Mouse (Mus musculus): ENCODE measurements at regions not wholly inside any gene's neighbourhood (a gene's known extent, or its start where the extent isn't known, plus 50 kb on each side); places are given as distances from the start of the nearest gene placed in this dataset.
A peak's percentile ranks its signal among the peaks of the same experiment; 100 is the strongest.

DNA sequence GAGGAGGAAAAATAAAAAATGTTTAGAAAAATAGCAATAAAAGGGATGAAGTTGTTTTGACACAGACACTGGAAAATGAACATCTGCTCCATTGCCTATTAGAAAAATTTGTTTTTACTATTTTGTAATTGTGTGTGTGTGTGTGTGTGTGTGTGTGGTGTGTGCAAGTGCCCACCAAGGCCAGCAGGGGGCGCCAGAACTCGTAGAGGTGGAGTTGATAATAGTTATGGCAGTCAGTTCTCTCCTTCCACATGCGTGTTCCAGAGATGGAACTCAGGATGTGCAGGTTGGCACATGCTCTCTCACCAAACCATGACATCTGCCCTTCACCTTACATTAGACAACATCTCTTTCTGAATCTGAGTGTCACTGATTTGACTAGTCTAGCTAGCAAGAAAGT is 123.9 kb upstream of the March11 start:
- Histone ChIP-seq H3K79me2 (ENCODE audit: control insufficient read depth, insufficient read depth, low read length, poor library complexity) (no peaks in the 10 kb centered on the region), H3K4me3 (ENCODE audit: control insufficient read depth in 1 of 2, insufficient read depth in 1 of 2, low read depth in 2 of 2, low read length in 2 of 2) (no peak overlapping the region), H3K36me3 (ENCODE audit: control insufficient read depth in 1 of 2, insufficient read depth in 2 of 2, low read length in 2 of 2) (no peaks in the 10 kb centered on the region), H3K9ac (ENCODE audit: control insufficient read depth, low read depth, low read length, poor library complexity, severe bottlenecking) (no peak overlapping the region), H3K27me3 (ENCODE audit: control insufficient read depth in 1 of 2, insufficient read depth in 2 of 2, low read length in 2 of 2) (no peaks in the 10 kb centered on the region), H3K9me3 (replicated peaks; ENCODE audit: insufficient read depth, low read length) (no peaks in the 10 kb centered on the region), H3K27ac (ENCODE audit: control insufficient read depth, low read depth, low read length) (no peak overlapping the region), H3K4me1 (ENCODE audit: control insufficient read depth in 1 of 2, insufficient read depth in 2 of 2, low read length in 2 of 2) (no peaks in the 10 kb centered on the region)
- DNase-seq (ENCODE audit: low read depth, low spot score), result peak; percentile 7
- TF ChIP-seq TAL1 (IDR thresholded peaks at IDR 0.05; ENCODE audit: low read length), result no peak
- no peak for TF ChIP-seq CHD2 (IDR thresholded peaks at IDR 0.05; ENCODE audit: low read length)
- peak; percentile 2; the same call in 1 of the 2 replicates for TF ChIP-seq RAD21 (IDR thresholded peaks at IDR 0.05; ENCODE audit: low read depth, low read length)
- TF ChIP-seq MAFK (IDR thresholded peaks at IDR 0.05; ENCODE audit: borderline replicate concordance, low read depth, low read length), result no peak
- no peak for TF ChIP-seq ZKSCAN1 (IDR thresholded peaks at IDR 0.05; ENCODE audit: low read depth, low read length)
- no peak for TF ChIP-seq ELF1 (IDR thresholded peaks at IDR 0.05; ENCODE audit: low read depth, low read length)
- no peak for TF ChIP-seq NELFE (IDR thresholded peaks at IDR 0.05; ENCODE audit: low read depth, low read length)
- TF ChIP-seq SMC3 (IDR thresholded peaks at IDR 0.05; ENCODE audit: low read depth, low read length), result peak; percentile 26; the same call in 1 of the 2 replicates
- no peak for TF ChIP-seq JUND (IDR thresholded peaks at IDR 0.05; ENCODE audit: low read depth, low read length)
- TF ChIP-seq CTCF (IDR thresholded peaks at IDR 0.05 in 2 of 3, conservative IDR thresholded peaks at IDR 0.05 in 1 of 3; ENCODE audit: control insufficient read depth in 1 of 3, insufficient read depth in 1 of 3, low read depth in 2 of 3, low read length in 3 of 3, poor library complexity in 1 of 3, severe bottlenecking in 1 of 3), result peak; percentile 15 to 27 (median 16); a peak in 4 of 6 replicates
- no peak for TF ChIP-seq KAT2A (conservative IDR thresholded peaks at IDR 0.05; ENCODE audit: low read depth, low read length)

DNA sequence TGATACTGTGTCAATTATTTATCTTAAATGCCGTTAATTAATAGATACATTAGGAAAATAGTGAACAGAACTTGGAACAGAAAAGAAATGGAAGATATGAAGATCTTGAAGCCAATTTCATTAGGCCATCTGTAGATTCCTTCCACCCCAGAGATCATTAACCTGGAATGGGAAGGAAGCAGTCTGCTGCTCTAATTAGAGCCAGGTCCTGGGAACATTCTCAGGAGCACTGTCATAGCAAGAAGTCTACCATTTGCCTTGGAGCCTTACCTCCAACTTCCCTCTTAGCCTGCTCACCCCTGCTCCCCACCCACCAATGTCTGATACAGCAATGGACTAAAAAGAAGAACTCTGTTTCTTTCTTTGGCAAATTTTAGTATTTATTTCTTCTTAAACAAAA is 113.3 kb upstream of the March11 start:
- no peaks in the 10 kb centered on the region for H3K9me3 ChIP-seq (replicated peaks; ENCODE audit: insufficient read depth, low read length)
- TF ChIP-seq ELF1 (IDR thresholded peaks at IDR 0.05; ENCODE audit: low read depth, low read length), result no peak
- no peak for TF ChIP-seq NRF1 (IDR thresholded peaks at IDR 0.05; ENCODE audit: insufficient read depth, low read depth, low read length, poor library complexity, severe bottlenecking)
- TF ChIP-seq NELFE (IDR thresholded peaks at IDR 0.05; ENCODE audit: low read depth, low read length), result no peak
- no peak for TF ChIP-seq GATA1 (IDR thresholded peaks at IDR 0.05; ENCODE audit: low read depth, low read length)
- TF ChIP-seq TCF12 (IDR thresholded peaks at IDR 0.05; ENCODE audit: low read depth, low read length), result no peak
- no peak for TF ChIP-seq JUND (IDR thresholded peaks at IDR 0.05; ENCODE audit: low read depth, low read length)
- no peaks in the 10 kb centered on the region for H3K4me1 ChIP-seq (ENCODE audit: control insufficient read depth in 1 of 2, insufficient read depth in 2 of 2, low read length in 2 of 2)
- H3K27ac ChIP-seq (ENCODE audit: control insufficient read depth, low read depth, low read length), result no peak overlapping the region
- H3K4me3 ChIP-seq (ENCODE audit: control insufficient read depth in 1 of 2, insufficient read depth in 1 of 2, low read depth in 2 of 2, low read length in 2 of 2), result no peak overlapping the region
- H3K36me3 ChIP-seq (ENCODE audit: control insufficient read depth in 1 of 2, insufficient read depth in 2 of 2, low read length in 2 of 2), result no peaks in the 10 kb centered on the region
- H3K9ac ChIP-seq (ENCODE audit: control insufficient read depth, low read depth, low read length, poor library complexity, severe bottlenecking), result no peak overlapping the region
- H3K27me3 ChIP-seq (ENCODE audit: control insufficient read depth in 1 of 2, insufficient read depth in 2 of 2, low read length in 2 of 2), result no peaks in the 10 kb centered on the region
- DNase-seq (ENCODE audit: low read depth, low spot score), result no peak
- no peaks in the 10 kb centered on the region for H3K79me2 ChIP-seq (ENCODE audit: control insufficient read depth, insufficient read depth, low read length, poor library complexity)

DNA sequence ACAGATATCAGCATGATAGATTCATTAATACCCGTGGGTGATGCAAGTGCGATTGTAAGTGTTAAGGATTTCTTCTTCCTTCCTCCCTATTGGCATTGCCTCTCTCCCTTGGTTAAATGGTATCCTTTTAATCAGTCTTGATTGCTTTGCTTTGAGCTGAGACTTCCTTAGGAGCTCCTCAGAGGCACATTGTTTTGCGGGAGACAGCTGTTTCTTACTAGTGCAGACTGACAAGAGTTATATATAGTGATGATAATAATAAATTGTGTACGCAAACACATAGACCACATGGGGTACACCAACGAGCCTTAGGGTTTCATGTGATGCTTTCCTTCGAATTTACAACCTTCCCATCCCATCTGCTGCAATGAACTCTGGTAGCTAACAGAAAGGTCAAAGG is 102.0 kb upstream of the March11 start:
- TF ChIP-seq CTCF (IDR thresholded peaks at IDR 0.05 in 2 of 3, conservative IDR thresholded peaks at IDR 0.05 in 1 of 3; ENCODE audit: control insufficient read depth in 1 of 3, insufficient read depth in 1 of 3, low read depth in 2 of 3, low read length in 3 of 3, poor library complexity in 1 of 3, severe bottlenecking in 1 of 3) (no peak), ZC3H11A (IDR thresholded peaks at IDR 0.05; ENCODE audit: low read depth, low read length) (no peak), NELFE (IDR thresholded peaks at IDR 0.05; ENCODE audit: low read depth, low read length) (no peak), JUND (IDR thresholded peaks at IDR 0.05; ENCODE audit: low read depth, low read length) (no peak), SIN3A (IDR thresholded peaks at IDR 0.05; ENCODE audit: low read length) (no peak), TAL1 (IDR thresholded peaks at IDR 0.05; ENCODE audit: low read length) (no peak), EP300 (IDR thresholded peaks at IDR 0.05; ENCODE audit: low read depth in 1 of 2, low read length in 2 of 2) (no peak), BHLHE40 (IDR thresholded peaks at IDR 0.05; ENCODE audit: borderline replicate concordance, low read depth, low read length) (no peak), MYB (IDR thresholded peaks at IDR 0.05; ENCODE audit: low read depth, low read length) (no peak), MAX (IDR thresholded peaks at IDR 0.05; ENCODE audit: low read length) (no peak)
- no peak overlapping the region for H3K9ac ChIP-seq (ENCODE audit: control insufficient read depth, low read depth, low read length, poor library complexity, severe bottlenecking)
- no peak for DNase-seq (ENCODE audit: low read depth, low spot score)
- H3K79me2 ChIP-seq (ENCODE audit: control insufficient read depth, insufficient read depth, low read length, poor library complexity), result no peaks in the 10 kb centered on the region
- H3K36me3 ChIP-seq (ENCODE audit: control insufficient read depth in 1 of 2, insufficient read depth in 2 of 2, low read length in 2 of 2), result no peaks in the 10 kb centered on the region
- no peaks in the 10 kb centered on the region for H3K4me1 ChIP-seq (ENCODE audit: control insufficient read depth in 1 of 2, insufficient read depth in 2 of 2, low read length in 2 of 2)
- H3K4me3 ChIP-seq (ENCODE audit: control insufficient read depth in 1 of 2, insufficient read depth in 1 of 2, low read depth in 2 of 2, low read length in 2 of 2), result no peak overlapping the region
- no peak overlapping the region for H3K27ac ChIP-seq (ENCODE audit: control insufficient read depth, low read depth, low read length)
- H3K27me3 ChIP-seq (ENCODE audit: control insufficient read depth in 1 of 2, insufficient read depth in 2 of 2, low read length in 2 of 2), result no peaks in the 10 kb centered on the region
- H3K9me3 ChIP-seq (replicated peaks; ENCODE audit: insufficient read depth, low read length), result no peaks in the 10 kb centered on the region
